Mouse (Mus musculus): ENCODE results near the gene Rora. TPM values are rescaled to one million over a fixed set of nuclear protein-coding genes. Genes with fewer than 3 reads are reported as not detected.

Gene Rora
- polyA plus RNA-seq, 2 experiments from 2014 or later: 63.0 TPM

GRCm38 (mm10) chr9:69367055-69367454 lies 713.5 kb downstream of the Rora start:
- ATAC-seq: no peak

DNA sequence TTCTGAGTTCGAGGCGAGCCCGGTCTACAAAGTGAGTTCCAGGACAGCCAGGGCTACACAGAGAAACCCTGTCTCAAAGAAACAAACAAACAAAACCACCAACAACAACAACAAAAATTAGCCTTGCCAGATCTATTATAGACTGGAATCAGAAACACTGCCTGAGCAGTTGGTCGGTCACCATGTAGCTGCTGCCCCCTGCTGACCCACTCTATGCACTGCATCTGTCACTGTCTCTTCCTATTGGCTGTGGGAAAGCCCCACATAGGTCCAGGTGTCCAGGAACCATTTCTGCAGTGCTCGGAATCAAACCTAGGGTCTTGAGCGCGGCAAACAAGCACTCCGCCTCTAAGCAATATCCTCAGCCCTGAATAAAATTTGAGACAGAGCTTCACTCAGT lies 714.5 kb downstream of the Rora start:
- ATAC-seq: peak; percentile 73

DNA sequence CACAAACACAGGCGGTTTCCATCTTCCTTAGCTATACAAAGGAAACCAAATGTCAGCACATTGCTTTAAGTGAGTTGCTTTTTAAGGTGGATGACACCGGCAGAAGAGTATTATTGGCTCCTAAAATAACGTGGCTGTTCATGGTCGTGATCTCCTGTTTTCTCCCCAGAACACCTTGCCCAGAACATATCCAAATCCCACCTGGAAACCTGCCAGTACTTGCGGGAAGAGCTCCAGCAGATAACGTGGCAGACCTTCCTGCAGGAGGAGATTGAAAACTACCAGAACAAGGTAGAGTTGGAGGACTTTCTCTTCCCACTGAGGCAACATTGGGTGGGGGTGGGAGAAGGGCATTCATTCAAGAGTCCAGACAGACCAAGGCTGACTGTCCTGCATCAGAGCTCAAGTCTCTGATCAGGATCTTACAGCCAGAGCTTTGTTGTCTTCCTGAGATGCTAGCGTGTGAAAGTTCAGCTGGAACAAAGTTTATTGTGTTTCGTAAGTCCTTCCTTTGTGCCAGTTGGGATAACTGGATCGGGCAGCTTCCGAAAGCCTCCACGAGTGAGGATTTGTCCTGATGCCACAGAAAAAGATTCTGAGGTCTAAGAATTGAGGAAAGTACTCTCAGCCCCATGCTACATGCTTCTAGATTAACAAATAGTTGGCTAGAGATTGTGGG lies 717.6 kb downstream of the Rora start:
- ATAC-seq: no peak

DNA sequence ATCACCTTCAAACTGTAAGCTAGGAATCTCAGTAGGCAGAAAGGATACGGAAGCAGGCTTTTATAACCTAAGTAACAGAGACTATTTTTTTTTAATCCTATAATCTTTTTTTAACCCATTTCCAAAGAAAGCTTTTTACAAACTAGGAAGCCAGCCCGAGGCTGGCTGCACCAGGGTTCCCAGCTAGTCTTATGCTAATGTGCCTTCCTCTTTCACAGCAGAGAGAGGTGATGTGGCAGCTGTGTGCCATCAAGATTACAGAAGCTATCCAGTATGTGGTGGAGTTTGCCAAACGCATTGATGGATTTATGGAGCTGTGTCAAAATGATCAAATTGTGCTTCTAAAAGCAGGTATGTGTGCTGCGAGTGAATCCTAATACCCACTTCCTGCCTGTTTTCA lies 719.3 kb downstream of the Rora start:
- ATAC-seq: no peak

DNA sequence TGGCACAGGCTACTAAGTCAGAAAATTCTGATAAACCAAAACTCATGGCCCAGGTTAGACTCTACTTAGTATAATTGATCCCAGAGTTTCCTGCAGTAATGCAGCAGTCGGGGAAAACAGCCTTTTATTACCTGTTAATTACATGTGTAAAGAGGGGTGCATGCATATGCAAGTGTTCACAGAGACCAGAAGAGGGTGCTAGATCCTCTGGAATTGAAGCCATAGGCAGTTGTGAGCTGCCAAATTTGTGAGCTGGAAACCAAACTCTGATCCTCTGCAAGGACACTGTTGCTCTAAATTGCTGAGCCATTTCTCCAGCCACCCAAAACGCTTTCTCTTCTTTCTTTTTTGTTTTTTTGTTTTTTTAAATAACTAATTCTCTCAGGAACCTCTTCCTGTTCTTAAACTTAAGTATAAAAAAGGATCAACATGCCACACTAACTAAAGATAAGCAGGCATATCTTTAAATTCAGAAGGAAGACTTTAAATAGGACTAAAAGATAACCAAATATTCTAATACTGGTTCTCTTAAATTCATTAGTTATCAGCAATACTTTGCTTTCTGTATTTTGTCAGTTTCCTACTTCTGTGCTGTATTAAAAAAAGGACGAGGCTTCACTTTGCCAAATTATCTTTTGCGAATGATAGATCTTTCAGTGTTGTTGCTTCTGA lies 723.5 kb downstream of the Rora start:
- no peak for ATAC-seq

GRCm38 (mm10) chr9:69377654-69378045 lies 724.1 kb downstream of the Rora start:
- no peak for ATAC-seq

DNA sequence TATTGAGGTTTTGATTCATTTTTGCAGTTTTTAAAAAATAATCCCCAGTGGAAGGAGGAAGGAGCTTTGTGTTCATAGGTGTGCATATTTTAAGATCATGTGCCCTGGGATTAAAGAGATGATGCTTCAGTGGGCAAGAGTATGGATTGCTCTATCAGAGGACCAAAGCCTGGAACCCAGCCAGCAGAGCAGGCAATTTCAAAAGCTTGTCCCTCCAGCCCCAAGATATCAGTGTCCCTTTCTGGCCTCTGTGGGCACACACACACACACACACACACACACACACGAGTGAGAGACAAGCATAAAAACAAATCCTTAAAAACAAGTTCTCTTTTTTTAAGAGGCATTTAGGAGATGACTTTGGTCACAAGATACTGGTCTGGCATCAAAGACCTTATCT lies 727.0 kb downstream of the Rora start:
- ATAC-seq: no peak

GRCm38 (mm10) chr9:69381741-69382140 lies 728.2 kb downstream of the Rora start:
- no peak for ATAC-seq

- no peak for ATAC-seq
Measured at GRCm38 (mm10) chr9:69384475-69384874, 730.9 kb downstream of the Rora start.

DNA sequence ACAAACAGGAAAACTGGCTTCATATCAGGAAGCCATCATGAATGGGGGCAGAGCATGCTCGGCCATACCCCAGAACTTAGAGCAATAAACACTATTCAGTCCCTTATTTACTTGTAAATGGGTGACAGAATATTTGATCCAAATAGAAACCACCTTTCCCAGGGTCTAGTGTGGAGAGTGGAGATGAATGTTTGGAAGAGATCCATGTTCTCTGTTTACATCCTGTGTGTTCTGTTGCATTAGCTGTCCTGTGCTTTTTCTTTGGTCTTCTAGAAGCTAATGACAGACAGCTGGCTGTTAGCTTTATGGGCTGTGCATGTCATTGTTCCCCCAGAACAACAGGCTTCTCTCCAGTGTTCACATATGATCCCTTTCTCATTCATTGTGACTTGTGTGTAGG lies 731.3 kb downstream of the Rora start:
- ATAC-seq: no peak

DNA sequence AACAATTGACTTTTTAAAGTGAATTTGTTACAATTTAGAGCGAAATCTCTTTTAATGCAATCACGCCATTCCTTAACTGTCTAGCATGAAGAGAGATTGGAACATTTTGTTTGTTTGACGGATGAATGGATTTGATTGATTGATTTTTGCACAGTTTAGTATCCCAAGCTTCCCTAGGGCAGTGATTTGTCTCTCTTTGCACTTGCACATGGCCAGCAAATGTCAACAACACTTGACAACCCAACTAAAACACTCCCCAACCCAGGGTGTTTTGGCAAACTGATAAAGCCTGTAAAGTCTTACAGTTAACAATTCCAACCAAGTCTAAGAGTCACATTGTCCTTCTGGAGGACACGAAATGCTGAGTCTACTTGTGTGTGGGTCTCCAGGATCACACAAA lies 733.7 kb downstream of the Rora start:
- ATAC-seq: no peak

- ATAC-seq: no peak
Measured at GRCm38 (mm10) chr9:69390631-69391030, 737.0 kb downstream of the Rora start.

GRCm38 (mm10) chr9:69394234-69394633 lies 740.6 kb downstream of the Rora start:
- ATAC-seq: no peak

GRCm38 (mm10) chr9:69397432-69397759 lies 743.8 kb downstream of the Rora start:
- ATAC-seq: no peak

GRCm38 (mm10) chr9:69397760-69398452 lies 744.3 kb downstream of the Rora start, which contains the start of gene Ice2:
Ice2 (plus strand) TSS chr9:69397906.
- ATAC-seq: peak; percentile 89

DNA sequence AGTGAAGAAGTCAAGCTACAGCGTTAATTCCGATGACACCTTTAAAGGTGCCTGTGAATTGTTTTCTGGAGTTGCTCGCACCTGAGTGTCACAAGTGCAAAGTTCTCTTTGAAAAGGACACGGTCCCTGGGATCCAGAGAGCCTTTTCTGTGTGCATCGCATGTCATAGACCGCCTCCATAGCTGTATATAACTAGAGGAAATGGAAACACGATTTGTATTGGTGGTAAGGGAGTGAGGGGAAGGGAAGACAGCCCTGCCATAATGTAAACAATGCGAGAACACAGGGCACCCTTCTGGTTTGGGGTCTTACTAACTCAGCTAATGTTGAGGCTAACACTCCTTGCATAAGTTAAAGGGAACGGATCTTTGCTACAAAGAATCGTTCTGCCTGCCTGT lies 744.9 kb downstream of the Rora start:
- ATAC-seq: peak; percentile 11

DNA sequence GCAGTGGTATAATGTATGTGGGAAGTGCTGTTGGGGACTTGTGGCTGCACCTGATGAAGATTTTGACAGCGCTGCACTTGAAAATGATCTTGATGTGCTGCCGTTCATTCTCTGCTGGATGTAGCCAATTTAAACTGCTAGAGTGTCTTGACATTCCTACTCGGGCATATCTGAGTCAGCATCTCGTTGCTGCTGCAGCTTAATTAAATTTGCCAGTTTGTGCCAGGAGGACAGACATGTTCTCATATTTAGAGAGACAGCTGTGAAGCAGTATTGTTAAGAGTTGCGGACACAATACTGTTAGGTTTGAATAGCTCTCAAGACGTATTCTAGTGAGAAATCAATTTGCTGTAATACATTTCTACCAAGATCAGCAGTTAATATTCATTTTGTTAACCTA lies 751.1 kb downstream of the Rora start:
- no peak for ATAC-seq

DNA sequence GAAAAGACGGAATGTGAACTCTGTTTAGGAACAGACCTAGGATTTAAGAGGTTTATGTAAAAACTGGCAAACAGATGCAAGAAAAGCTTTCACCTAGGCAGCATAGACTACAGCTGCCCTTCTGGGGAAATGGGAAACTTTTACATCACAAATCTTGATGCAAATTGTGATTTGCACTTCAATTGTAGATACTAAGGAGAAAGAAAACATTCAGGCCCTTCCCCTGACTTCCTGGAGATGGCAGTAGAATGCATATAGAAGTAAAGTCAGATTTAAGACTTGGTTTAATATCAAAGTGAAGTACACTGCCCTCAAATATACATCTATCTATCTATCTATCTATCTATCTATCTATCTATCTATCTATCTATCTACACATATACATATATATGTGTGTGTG lies 765.9 kb downstream of the Rora start:
- ATAC-seq: no peak

GRCm38 (mm10) chr9:69430531-69430930 lies 776.9 kb downstream of the Rora start:
- no peak for ATAC-seq

GRCm38 (mm10) chr9:69431863-69432555 lies 778.4 kb downstream of the Rora start:
- ATAC-seq: no peak

DNA sequence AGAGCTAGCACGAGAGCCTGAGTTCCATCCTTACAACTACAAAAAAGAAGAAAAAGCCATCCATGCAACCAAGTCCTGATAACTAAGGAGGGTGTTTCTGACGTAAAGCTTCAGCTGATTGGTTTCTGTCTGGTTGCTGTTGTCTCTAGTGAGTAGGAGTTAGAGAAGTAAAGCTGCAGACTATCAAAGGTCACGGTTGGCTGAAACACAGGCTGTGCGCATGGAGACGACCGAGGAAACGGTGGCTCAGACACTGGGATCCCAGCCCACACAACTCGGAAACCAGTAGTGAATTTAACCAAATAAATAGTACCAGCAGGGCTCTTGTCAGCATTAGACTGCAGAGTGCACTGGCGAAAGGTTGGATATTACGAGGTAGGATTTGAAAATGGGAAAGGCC lies 781.6 kb downstream of the Rora start:
- no peak for ATAC-seq

DNA sequence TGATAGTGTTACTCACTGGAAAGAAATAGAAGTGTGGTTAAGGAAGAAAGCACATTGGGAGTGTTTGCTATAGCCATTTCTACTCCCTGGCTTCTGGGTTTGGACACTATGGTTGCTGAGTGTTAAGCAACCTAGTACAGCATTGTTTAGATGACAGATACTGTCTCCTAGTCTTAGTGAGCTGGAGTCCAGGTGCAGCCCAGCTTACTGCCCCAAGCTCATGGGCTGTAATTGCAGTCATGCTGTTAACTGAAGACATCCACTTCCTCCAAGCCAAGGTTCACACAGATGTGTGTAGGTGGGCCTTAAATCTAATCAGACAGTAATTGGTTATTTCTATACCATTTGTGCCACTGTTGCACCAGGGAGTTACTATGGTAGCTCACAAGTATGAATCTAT lies 782.1 kb downstream of the Rora start:
- ATAC-seq: no peak

Measured in activated CD4-positive, CD25-positive, alpha-beta regulatory T cell, adult 4 months (primary cell).